8 mouse cellular contexts compared by ENCODE assay signal in genomic region chr3:68576431-68576830, GRCm38 (mm10).
DNase-seq lines count a peak whose midpoint lies in the region; ATAC-seq lines count a peak whose summit lies in the region.

No protein-coding gene starts in this region.

- no peak overlapping the region for H3K4me2 ChIP-seq in liver, embryonic 11.5 days

- no peak overlapping the region for H3K27ac ChIP-seq in liver, embryonic 11.5 days (ENCODE audit: low read depth, low read length)
- peak overlapping the region; percentile 63 for H3K27ac ChIP-seq in hindbrain, embryonic 10.5 days

- no peak for ATAC-seq in liver, embryonic 11.5 days (replicated peaks; ENCODE audit: low FRiP score)

- DNase-seq in liver = peak; percentile 39
- DNase-seq in liver, embryonic 11.5 days (ENCODE audit: low spot score) = no peak
- DNase-seq in cerebellum, postnatal 25 days = peak; percentile 96 to 97
- no peak for DNase-seq in hindbrain, embryonic 10.5 days (ENCODE audit: low spot score)
- DNase-seq in left cerebral cortex, postnatal 14 days (ENCODE audit: low spot score in 2 of 2) = peak; percentile 89 to 91
- peak; percentile 94 for DNase-seq in right cerebral cortex, adult 18-20 months
- DNase-seq in natural killer cell, adult 2 months (ENCODE audit: low spot score in 2 of 2) = no peak
- no peak for DNase-seq in adrenal gland, adult 18-20 months (ENCODE audit: low spot score in 2 of 2)

- H3K27me3 ChIP-seq in liver, embryonic 11.5 days (replicated peaks; ENCODE audit: control insufficient read depth, insufficient read depth, low read length) = no peaks in the 10 kb centered on the region
- H3K27me3 ChIP-seq in hindbrain, embryonic 10.5 days (ENCODE audit: insufficient read depth, poor library complexity, severe bottlenecking) = no peaks in the 10 kb centered on the region

- intact Hi-C loops in left cerebral cortex, postnatal 14 days (cut with DNase I) = loop anchor here (2.0 kb wide), 1 partner anchor 26 kb away; no protein-coding TSS in a partner anchor

- H3K9ac ChIP-seq in liver, embryonic 11.5 days (ENCODE audit: low read depth, low read length) = no peak overlapping the region

- no peaks in the 10 kb centered on the region for H3K9me3 ChIP-seq in liver, embryonic 11.5 days (ENCODE audit: control insufficient read depth, low read length)
- H3K9me3 ChIP-seq in hindbrain, embryonic 10.5 days = no peaks in the 10 kb centered on the region

- H3K36me3 ChIP-seq in liver, embryonic 11.5 days (ENCODE audit: control insufficient read depth, insufficient read depth, low read length) = no peaks in the 10 kb centered on the region
- H3K36me3 ChIP-seq in hindbrain, embryonic 10.5 days = no peaks in the 10 kb centered on the region

- WGBS in liver, embryonic 11.5 days = 52% methylated on average over 7 of the region's 7 CpGs
- 26% methylated on average over 7 of the region's 7 CpGs for whole genome bisulfite sequencing in hindbrain, embryonic 10.5 days

- H3K4me3 ChIP-seq in liver, embryonic 11.5 days (ENCODE audit: low read depth, low read length) = no peak overlapping the region
- no peak overlapping the region for H3K4me3 ChIP-seq in hindbrain, embryonic 10.5 days

- no peaks in the 10 kb centered on the region; the same call in 1 of the 2 replicates for H3K4me1 ChIP-seq in liver, embryonic 11.5 days (replicated peaks; ENCODE audit: control insufficient read depth, insufficient read depth, low read length)
- peaks cover 60% of the 10 kb centered on the region for H3K4me1 ChIP-seq in hindbrain, embryonic 10.5 days (replicated peaks)

Comparison
In these comparisons a context has a peak if more than half of its experiments do, and no peak if none do; other contexts are left out.
1. DNase-seq: peak in liver (single experiment), cerebellum, postnatal 25 days (2 of 2), left cerebral cortex, postnatal 14 days (2 of 2) and right cerebral cortex, adult 18-20 months (single experiment); none in liver, embryonic 11.5 days (single experiment), hindbrain, embryonic 10.5 days (single experiment), natural killer cell, adult 2 months (0 of 2) and adrenal gland, adult 18-20 months (0 of 2).